Mouse (Mus musculus) megakaryocyte, embryonic 14.5 days (primary cell): ENCODE data around the gene Lamb3.

Experiments
- FLI1 ChIP-seq: IDR thresholded peaks from 2 replicates; pipeline ENCODE4 v1.6.1; 2012; ENCODE audit warnings: low read length, inconsistent platforms, mixed read lengths
- GATA1 ChIP-seq: IDR thresholded peaks from 3 replicates; pipeline ENCODE4 v1.6.1; 2012; ENCODE audit warnings: mixed read lengths, low read length, inconsistent platforms, borderline replicate concordance

DNA sequence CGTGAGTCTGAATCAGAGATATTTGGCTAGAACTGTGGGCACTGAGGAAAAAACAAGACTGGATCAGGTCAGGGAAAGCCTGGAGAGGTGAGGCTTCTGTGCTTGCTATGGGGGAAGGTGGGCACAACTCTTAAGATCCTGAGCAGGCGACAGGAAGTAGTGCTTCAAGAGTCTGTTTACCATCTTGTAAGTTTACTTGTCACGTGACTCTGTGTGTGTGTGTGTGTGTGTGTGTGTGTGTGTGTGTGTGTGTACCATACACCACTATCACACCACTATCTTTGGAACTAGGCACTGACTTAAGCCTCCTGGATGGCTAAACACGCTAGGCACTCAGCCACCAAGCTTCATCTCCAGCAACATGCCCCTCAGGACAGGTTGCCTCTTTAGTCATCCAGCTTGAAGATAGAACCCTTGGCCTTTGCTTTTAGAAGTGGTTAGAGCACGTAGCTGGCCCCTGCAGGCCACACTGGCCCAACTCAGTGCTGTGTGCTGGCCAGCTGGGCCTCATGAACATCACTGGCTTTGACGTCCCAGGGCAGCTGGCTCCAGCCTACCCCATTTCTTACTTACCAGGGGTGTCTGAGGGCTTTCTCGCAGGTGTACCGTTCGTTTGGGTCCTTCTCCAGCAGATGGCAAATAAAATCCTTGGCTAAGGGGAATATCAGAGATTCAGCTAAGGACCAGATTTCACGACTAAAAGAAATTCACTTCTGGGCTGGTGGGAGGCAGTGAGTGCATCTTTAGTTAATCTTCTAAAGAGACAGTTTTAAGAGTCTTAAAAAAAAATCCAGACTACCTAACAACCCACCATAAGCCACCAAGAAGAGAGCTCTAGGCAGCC is 142.4 kb downstream of the Lamb3 start:
- no peak for TF ChIP-seq FLI1
- TF ChIP-seq GATA1, result no peak
